9 mouse cellular contexts compared by ENCODE assay signal in the genomic region with DNA sequence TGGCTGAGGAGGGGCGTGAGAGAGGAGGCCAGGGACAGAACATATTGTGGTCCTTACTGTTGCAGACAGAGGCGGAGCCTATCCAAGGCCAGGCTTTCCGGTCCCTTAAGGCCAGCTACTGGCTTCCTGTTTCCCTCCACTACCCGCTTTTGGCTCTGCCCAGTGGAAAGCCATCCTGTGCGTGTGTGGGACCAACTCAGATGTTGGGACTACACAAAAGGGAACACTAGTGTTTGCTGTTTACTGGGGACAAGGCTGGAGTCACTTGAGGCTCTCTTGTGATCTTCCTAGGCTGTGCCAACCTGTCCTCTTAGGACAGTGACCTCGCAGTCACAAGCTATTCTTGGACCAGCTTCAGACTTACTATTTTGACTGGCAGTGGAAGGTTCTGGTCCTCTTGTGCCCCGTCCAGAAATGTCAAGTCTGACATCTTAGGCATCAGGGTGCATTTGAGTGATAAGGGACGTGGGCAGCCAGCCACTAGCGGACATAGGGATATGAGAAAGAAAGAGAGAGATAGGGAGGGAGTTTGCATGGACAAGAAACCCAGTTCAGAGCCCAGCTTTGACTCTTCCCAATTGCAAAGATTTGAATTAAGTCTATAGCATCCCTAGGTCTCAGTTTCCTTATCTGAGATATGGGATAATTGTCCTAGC. TPM values are rescaled to one million over a fixed set of nuclear protein-coding genes. Genes with fewer than 3 reads are reported as not detected.
A peak's percentile ranks its signal among the peaks of the same experiment; 100 is the strongest.
DNase-seq lines count a peak whose midpoint lies in the region; ATAC-seq lines count a peak whose summit lies in the region.
"Had no signal": no experiment of that assay in that cellular context is flagged by ENCODE, and none has a peak within 500 bp of the region (broad histone marks: within the 10 kb centered on the region; RNA-seq: fewer than 3 reads in every experiment).

No protein-coding gene starts in this region.

- H3K4me2 ChIP-seq in heart, embryonic 14.5 days (ENCODE audit: low read length): no peak overlapping the region
- H3K4me2 ChIP-seq in liver, embryonic 13.5 days: peak overlapping the region; percentile 8; the same call in 1 of the 2 replicates
- no peak overlapping the region for H3K4me2 ChIP-seq in midbrain, embryonic 15.5 days
- H3K4me2 ChIP-seq: limb, embryonic 13.5 days had no signal

- peak; percentile 63; the same call in 1 of the 2 replicates for ATAC-seq in heart, embryonic 14.5 days (ENCODE audit: insufficient number of reproducible peaks, insufficient read depth, low FRiP score, low read depth)
- peak; percentile 38; the same call in 1 of the 2 replicates for ATAC-seq in liver, embryonic 13.5 days (ENCODE audit: low read depth)
- ATAC-seq in midbrain, embryonic 15.5 days (replicated peaks): no peak

- peak overlapping the region; percentile 16; the same call in 1 of the 2 replicates for H3K9ac ChIP-seq in heart, embryonic 14.5 days (ENCODE audit: low read length)
- no peak overlapping the region for H3K9ac ChIP-seq in liver, embryonic 13.5 days
- H3K9ac ChIP-seq in midbrain, embryonic 15.5 days: no peak overlapping the region
- H3K9ac ChIP-seq: limb, embryonic 13.5 days had no signal

- H3K9me3 ChIP-seq in heart, embryonic 14.5 days (ENCODE audit: control insufficient read depth, low read length): no peaks in the 10 kb centered on the region
- no peaks in the 10 kb centered on the region for H3K9me3 ChIP-seq in liver, embryonic 13.5 days (replicated peaks)
- H3K9me3 ChIP-seq in midbrain, embryonic 15.5 days: no peaks in the 10 kb centered on the region
- H3K9me3 ChIP-seq: limb, embryonic 13.5 days had no signal

- no peak overlapping the region for H3K4me3 ChIP-seq in heart, embryonic 14.5 days (ENCODE audit: control insufficient read depth in 1 of 2, insufficient read depth in 1 of 2, low read depth in 1 of 2, low read length in 2 of 2)
- H3K4me3 ChIP-seq in liver, embryonic 13.5 days (replicated peaks): no peak overlapping the region
- no peak overlapping the region for H3K4me3 ChIP-seq in midbrain, embryonic 15.5 days
- H3K4me3 ChIP-seq: limb, embryonic 13.5 days had no signal

- H3K27me3 ChIP-seq in heart, embryonic 14.5 days (ENCODE audit: control insufficient read depth, insufficient read depth, low read length): no peaks in the 10 kb centered on the region
- 0 out of 2 replicates have a peak, but pooled peaks cover 2% of the 10 kb centered on the region for H3K27me3 ChIP-seq in liver, embryonic 13.5 days
- no peaks in the 10 kb centered on the region for H3K27me3 ChIP-seq in midbrain, embryonic 15.5 days (replicated peaks)
- H3K27me3 ChIP-seq: limb, embryonic 13.5 days had no signal

- H3K4me1 ChIP-seq in heart, embryonic 14.5 days (ENCODE audit: control insufficient read depth in 2 of 2, insufficient read depth in 2 of 2, low read length in 2 of 2): peaks cover 11 to 16% of the 10 kb centered on the region in 2 experiments
- H3K4me1 ChIP-seq in liver, embryonic 13.5 days (replicated peaks): peaks cover 34% of the 10 kb centered on the region
- no peaks in the 10 kb centered on the region for H3K4me1 ChIP-seq in midbrain, embryonic 15.5 days
- H3K4me1 ChIP-seq: limb, embryonic 13.5 days had no signal

- WGBS in heart, embryonic 14.5 days: 33% methylated on average over 9 of the region's 9 CpGs
- 24% methylated on average over 9 of the region's 9 CpGs for WGBS in liver, embryonic 13.5 days (ENCODE audit: insufficient replicate concordance)
- WGBS in midbrain, embryonic 15.5 days: 77% methylated on average over 9 of the region's 9 CpGs

- H3K27ac ChIP-seq in heart, embryonic 14.5 days (replicated peaks in 1 of 2; ENCODE audit: control insufficient read depth in 1 of 2, insufficient read depth in 1 of 2, low read depth in 2 of 2, low read length in 2 of 2): peak overlapping the region; percentile 75 to 83
- peak overlapping the region; percentile 8 for H3K27ac ChIP-seq in liver, embryonic 13.5 days
- H3K27ac ChIP-seq in midbrain, embryonic 15.5 days: no peak overlapping the region
- H3K27ac ChIP-seq: limb, embryonic 13.5 days had no signal

- H3K36me3 ChIP-seq in heart, embryonic 14.5 days (ENCODE audit: control insufficient read depth, insufficient read depth, low read length): peaks cover 76% of the 10 kb centered on the region
- no peaks in the 10 kb centered on the region; the same call in 1 of the 2 replicates for H3K36me3 ChIP-seq in liver, embryonic 13.5 days
- H3K36me3 ChIP-seq in midbrain, embryonic 15.5 days (replicated peaks): no peaks in the 10 kb centered on the region; the same call in 1 of the 2 replicates

- peak; percentile 15 for DNase-seq in embryo, embryonic 11 days
- no peak for DNase-seq in embryo, embryonic 10 days (ENCODE audit: low spot score)
- peak; percentile 66 to 86 for DNase-seq in adrenal gland, adult (ENCODE audit: inconsistent age in 2 of 2, low spot score in 1 of 2)
- no peak for DNase-seq in liver, embryonic 13.5 days
- DNase-seq in cerebellum, adult 11 months: no peak
- no peak for DNase-seq in cerebellum, adult 9-11 months

RNA-seq across cellular contexts. Expression of a gene that starts 15.4 kb away (rescaled TPM):
- polyA plus RNA-seq in heart, embryonic 14.5 days (2014; fragmentation: Nextera tagmentation; extraction: Ambion mirVana): 9.6 and 11.5 TPM in 2 replicates
- polyA plus RNA-seq in liver, embryonic 13.5 days (2015; fragmentation: Nextera tagmentation; extraction: Ambion mirVana): 14.6 and 15.0 TPM in 2 replicates
- polyA plus RNA-seq in midbrain, embryonic 15.5 days (2015; fragmentation: Nextera tagmentation; extraction: Ambion mirVana): 18.9 and 19.1 TPM in 2 replicates

RNA-seq across cellular contexts. Expression of a gene that starts 20.2 kb away (rescaled TPM):
- 14.0 and 17.1 TPM in 2 replicates for polyA plus RNA-seq in heart, embryonic 14.5 days (2014; fragmentation: Nextera tagmentation; extraction: Ambion mirVana)
- 9.9 and 10.3 TPM in 2 replicates for polyA plus RNA-seq in liver, embryonic 13.5 days (2015; fragmentation: Nextera tagmentation; extraction: Ambion mirVana)
- polyA plus RNA-seq in midbrain, embryonic 15.5 days (2015; fragmentation: Nextera tagmentation; extraction: Ambion mirVana): 24.7 and 25.2 TPM in 2 replicates

RNA-seq across cellular contexts. Expression of a gene that starts 32.8 kb away (rescaled TPM):
- polyA plus RNA-seq in heart, embryonic 14.5 days (2014; fragmentation: Nextera tagmentation; extraction: Ambion mirVana): 27.2 and 28.3 TPM in 2 replicates
- polyA plus RNA-seq in liver, embryonic 13.5 days (2015; fragmentation: Nextera tagmentation; extraction: Ambion mirVana): 1.9 and 2.5 TPM in 2 replicates
- 11.8 and 14.3 TPM in 2 replicates for polyA plus RNA-seq in midbrain, embryonic 15.5 days (2015; fragmentation: Nextera tagmentation; extraction: Ambion mirVana)

RNA-seq across cellular contexts. Expression of a gene that starts 42.1 kb away (rescaled TPM):
- polyA plus RNA-seq in heart, embryonic 14.5 days (2014; fragmentation: Nextera tagmentation; extraction: Ambion mirVana): 437 and 446 TPM in 2 replicates
- polyA plus RNA-seq in liver, embryonic 13.5 days (2015; fragmentation: Nextera tagmentation; extraction: Ambion mirVana): 366 and 422 TPM in 2 replicates
- polyA plus RNA-seq in midbrain, embryonic 15.5 days (2015; fragmentation: Nextera tagmentation; extraction: Ambion mirVana): 321 and 332 TPM in 2 replicates

RNA-seq across cellular contexts. Expression of a gene that starts 54.3 kb away (rescaled TPM):
- 6.5 and 8.3 TPM in 2 replicates for polyA plus RNA-seq in heart, embryonic 14.5 days (2014; fragmentation: Nextera tagmentation; extraction: Ambion mirVana)
- 9.4 and 11.0 TPM in 2 replicates for polyA plus RNA-seq in liver, embryonic 13.5 days (2015; fragmentation: Nextera tagmentation; extraction: Ambion mirVana)
- 26.7 and 30.5 TPM in 2 replicates for polyA plus RNA-seq in midbrain, embryonic 15.5 days (2015; fragmentation: Nextera tagmentation; extraction: Ambion mirVana)

Comparison
In these comparisons a context has a peak if more than half of its experiments do, and no peak if none do; other contexts are left out.
1. DNase-seq: peak in embryo, embryonic 11 days (single experiment) and adrenal gland, adult (2 of 2); none in embryo, embryonic 10 days (single experiment), liver, embryonic 13.5 days (single experiment), cerebellum, adult 11 months (single experiment) and cerebellum, adult 9-11 months (single experiment).